Mouse (Mus musculus): ENCODE measurements around the gene M6pr. TPM values are rescaled to one million over a fixed set of nuclear protein-coding genes. Genes with fewer than 3 reads are reported as not detected.

Gene M6pr
- polyA plus RNA-seq, 1 experiment from 2014 or later: 76.7 TPM

DNA sequence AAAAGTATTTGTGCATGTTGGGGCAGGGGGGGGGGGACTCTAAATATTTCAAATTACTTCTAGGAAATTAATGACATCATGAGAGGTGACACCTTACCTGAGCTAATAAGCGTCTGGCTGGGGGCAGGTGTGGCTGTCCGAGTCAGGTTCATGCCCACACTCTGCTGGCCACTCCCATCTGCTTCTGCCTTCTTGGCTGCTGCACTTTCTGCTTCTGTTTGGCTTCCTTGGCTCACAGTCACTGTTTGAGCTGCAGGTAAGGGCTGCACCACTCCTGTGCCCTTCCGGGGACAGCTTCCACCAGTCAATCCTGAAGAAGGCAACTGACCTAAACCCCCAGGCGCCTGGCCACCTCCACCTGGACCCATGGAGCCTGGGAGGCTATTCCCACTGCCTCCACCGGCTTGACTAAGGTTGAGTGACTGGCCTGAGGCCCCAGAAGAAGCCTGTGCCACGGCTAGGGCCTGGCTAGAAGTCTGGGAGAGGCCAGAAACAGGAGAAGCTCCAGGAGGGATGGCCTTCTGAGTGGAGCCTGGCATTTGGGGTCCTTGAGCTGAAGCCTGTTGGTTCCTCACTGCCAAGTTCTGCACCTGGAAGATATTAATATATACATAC is 16.9 kb downstream of the M6pr start:
- no peak for ATAC-seq (ENCODE audit: insufficient number of reproducible peaks, insufficient read depth, low FRiP score, low TSS enrichment, low read depth)
- H3K36me3 ChIP-seq: peaks cover 65% of the 10 kb centered on the region
- WGBS: 91% methylated on average over 6 of the region's 6 CpGs
- H3K9ac ChIP-seq: no peak overlapping the region
- no peaks in the 10 kb centered on the region for H3K4me1 ChIP-seq
- H3K27me3 ChIP-seq: no peaks in the 10 kb centered on the region
- H3K4me2 ChIP-seq: no peak overlapping the region
- H3K27ac ChIP-seq: no peak overlapping the region
- H3K9me3 ChIP-seq: no peaks in the 10 kb centered on the region
- H3K4me3 ChIP-seq: no peak overlapping the region

- WGBS: 86% methylated on average over 13 of the region's 13 CpGs
- no peak for ATAC-seq (ENCODE audit: insufficient number of reproducible peaks, insufficient read depth, low FRiP score, low TSS enrichment, low read depth)
- no peak overlapping the region for H3K27ac ChIP-seq
Measured at GRCm38 (mm10) chr6:122333081-122333612, 24.6 kb downstream of the M6pr start.

GRCm38 (mm10) chr6:122334786-122335340 is 26.3 kb downstream of the M6pr start:
- Histone ChIP-seq H3K4me2 (no peak overlapping the region), H3K27me3 (no peaks in the 10 kb centered on the region), H3K4me1 (peaks cover 16% of the 10 kb centered on the region), H3K9me3 (no peaks in the 10 kb centered on the region), H3K4me3 (no peak overlapping the region), H3K9ac (no peak overlapping the region), H3K27ac (no peak overlapping the region), H3K36me3 (peaks cover 60% of the 10 kb centered on the region)
- WGBS: 86% methylated on average over 7 of the region's 7 CpGs
- no peak for ATAC-seq (ENCODE audit: insufficient number of reproducible peaks, insufficient read depth, low FRiP score, low TSS enrichment, low read depth)

More at GRCm38 (mm10) chr6:122333081-122333612, 24.6 kb downstream of the M6pr start:
- H3K9me3 ChIP-seq: no peaks in the 10 kb centered on the region
- peaks cover 77% of the 10 kb centered on the region for H3K36me3 ChIP-seq
- no peaks in the 10 kb centered on the region for H3K27me3 ChIP-seq
- H3K9ac ChIP-seq: no peak overlapping the region
- H3K4me1 ChIP-seq: peaks cover 7% of the 10 kb centered on the region
- H3K4me3 ChIP-seq: no peak overlapping the region
- no peak overlapping the region for H3K4me2 ChIP-seq

DNA sequence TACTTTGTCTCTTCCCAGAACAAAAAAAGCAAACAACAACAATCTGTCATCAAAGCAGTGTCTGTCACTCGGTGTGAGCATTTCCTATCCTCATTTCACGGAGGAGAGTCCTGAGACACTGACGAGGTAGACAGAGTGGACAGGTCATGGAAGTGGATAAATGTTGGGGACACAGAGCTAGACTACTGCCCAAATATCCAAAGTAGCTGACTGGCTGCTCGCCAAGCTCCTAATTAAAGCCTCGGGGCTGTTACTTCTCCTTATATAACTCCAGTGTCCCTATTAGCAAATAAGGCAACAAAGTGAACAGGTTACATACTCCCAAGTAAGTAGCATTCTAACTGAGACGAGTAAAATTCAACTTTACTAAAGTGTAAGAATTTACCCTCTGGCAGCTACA is 29.0 kb downstream of the M6pr start:
- Histone ChIP-seq H3K9me3 (no peaks in the 10 kb centered on the region), H3K4me1 (peaks cover 22% of the 10 kb centered on the region), H3K4me3 (no peak overlapping the region), H3K36me3 (peaks cover 40% of the 10 kb centered on the region), H3K9ac (peak overlapping the region; percentile 46; the same call in 1 of the 2 replicates), H3K4me2 (peak overlapping the region; percentile 9; the same call in 1 of the 2 replicates), H3K27me3 (no peaks in the 10 kb centered on the region), H3K27ac (no peak overlapping the region)
- WGBS: 50% methylated on average over 6 of the region's 6 CpGs
- ATAC-seq (ENCODE audit: insufficient number of reproducible peaks, insufficient read depth, low FRiP score, low TSS enrichment, low read depth): no peak

- Histone ChIP-seq H3K27me3 (no peaks in the 10 kb centered on the region), H3K9me3 (no peaks in the 10 kb centered on the region), H3K4me3 (peak overlapping the region; percentile 70), H3K9ac (peak overlapping the region; percentile 84), H3K36me3 (peaks cover 24% of the 10 kb centered on the region), H3K27ac (peak overlapping the region; percentile 98), H3K4me2 (peak overlapping the region; percentile 73), H3K4me1 (peaks cover 22% of the 10 kb centered on the region)
- WGBS: 0% methylated on average over 28 of the region's 51 CpGs
- ATAC-seq (ENCODE audit: insufficient number of reproducible peaks, insufficient read depth, low FRiP score, low TSS enrichment, low read depth): peak; percentile 57
Measured at GRCm38 (mm10) chr6:122339047-122339647, 30.6 kb downstream of the M6pr start.

DNA sequence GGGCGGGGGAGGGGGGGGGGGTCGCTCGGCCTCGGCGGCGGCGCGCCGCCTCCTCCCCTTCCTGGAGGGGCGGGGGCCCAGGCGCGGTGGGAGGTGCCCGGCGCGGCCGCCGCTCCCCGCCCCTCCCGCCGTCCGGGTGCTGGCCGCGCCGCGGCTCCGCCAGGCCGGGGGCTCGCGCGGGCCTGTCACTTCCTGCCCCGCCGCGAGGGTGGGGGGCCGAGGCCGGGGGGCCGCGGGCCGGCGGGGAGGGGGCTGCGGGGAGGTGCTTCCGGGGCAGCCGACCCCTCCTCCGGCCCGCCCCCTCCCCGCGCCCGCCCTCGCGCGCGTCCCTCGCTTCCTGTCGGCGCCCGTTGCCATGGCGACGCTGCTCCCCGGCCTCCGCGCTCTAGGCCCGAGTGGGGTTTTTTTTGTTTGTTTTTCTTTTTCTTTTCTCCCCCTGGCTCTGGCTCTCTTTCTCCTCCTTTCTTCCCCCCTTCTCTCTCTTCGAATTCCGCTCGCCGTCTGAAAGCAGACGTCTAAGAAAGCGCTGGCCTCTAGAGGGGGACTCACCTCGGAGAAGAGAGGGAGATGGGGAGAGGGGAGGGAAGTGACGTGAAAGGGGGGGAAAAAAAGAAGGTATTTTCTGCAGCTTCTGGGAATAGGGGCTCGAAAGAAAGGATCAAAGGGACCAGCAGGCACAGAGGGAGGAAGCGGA is 31.3 kb downstream of the M6pr start:
- Histone ChIP-seq H3K4me1 (peaks cover 22% of the 10 kb centered on the region), H3K9me3 (no peaks in the 10 kb centered on the region), H3K36me3 (peaks cover 17% of the 10 kb centered on the region), H3K4me2 (peak overlapping the region; percentile 73), H3K9ac (peak overlapping the region; percentile 84), H3K27me3 (no peaks in the 10 kb centered on the region), H3K4me3 (peak overlapping the region; percentile 70), H3K27ac (peak overlapping the region; percentile 98)
- under 1% methylated on average over 22 of the region's 71 CpGs for WGBS
- ATAC-seq (ENCODE audit: insufficient number of reproducible peaks, insufficient read depth, low FRiP score, low TSS enrichment, low read depth): peak; percentile 85

- WGBS: 2% methylated on average over 17 of the region's 17 CpGs
- Histone ChIP-seq H3K27me3 (no peaks in the 10 kb centered on the region), H3K36me3 (peaks cover 11% of the 10 kb centered on the region), H3K4me1 (peaks cover 22% of the 10 kb centered on the region), H3K9ac (peak within 1 kb of the TSS; percentile 84), H3K4me2 (peak within 1 kb of the TSS; percentile 73), H3K9me3 (no peaks in the 10 kb centered on the region), H3K4me3 (peak within 1 kb of the TSS; percentile 70), H3K27ac (peak within 1 kb of the TSS; percentile 98)
- no peak for ATAC-seq (ENCODE audit: insufficient number of reproducible peaks, insufficient read depth, low FRiP score, low TSS enrichment, low read depth)
Measured at GRCm38 (mm10) chr6:122340349-122341000, 32.0 kb downstream of the M6pr start, which contains the start of gene Phc1. TSS of gene Phc1 (minus strand) at chr6:122340561.

- Histone ChIP-seq H3K9ac (no peak overlapping the region), H3K9me3 (no peaks in the 10 kb centered on the region), H3K4me2 (peak overlapping the region; percentile 64), H3K4me1 (peaks cover 22% of the 10 kb centered on the region), H3K27ac (peak overlapping the region; percentile 98; the same call in 1 of the 2 replicates), H3K36me3 (peaks cover 5% of the 10 kb centered on the region), H3K4me3 (no peak overlapping the region), H3K27me3 (no peaks in the 10 kb centered on the region)
- 40% methylated on average over 7 of the region's 7 CpGs for WGBS
- ATAC-seq (ENCODE audit: insufficient number of reproducible peaks, insufficient read depth, low FRiP score, low TSS enrichment, low read depth): no peak
Measured at GRCm38 (mm10) chr6:122341038-122341810, 32.7 kb downstream of the M6pr start.

DNA sequence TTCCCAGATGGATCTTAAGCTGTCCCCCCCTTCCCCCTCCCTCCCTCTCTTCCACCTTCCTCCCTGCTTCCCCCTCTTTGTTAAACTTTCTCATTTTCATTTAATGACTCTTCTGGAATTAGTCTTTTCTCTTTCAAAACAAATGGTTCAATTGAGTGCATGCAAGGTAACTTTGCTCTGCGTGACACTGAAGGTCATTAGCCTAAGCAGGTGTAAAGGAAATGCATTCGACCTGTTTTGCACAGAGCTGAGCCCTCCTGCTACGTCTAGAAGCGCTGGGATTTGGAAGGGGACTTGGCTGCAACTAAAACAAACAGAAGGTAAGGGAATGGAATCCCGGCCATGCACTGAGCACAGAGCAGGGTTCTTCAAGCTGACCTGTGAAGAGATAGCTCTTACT is 33.6 kb downstream of the M6pr start:
- Histone ChIP-seq H3K4me2 (no peak overlapping the region), H3K27ac (no peak overlapping the region), H3K9me3 (no peaks in the 10 kb centered on the region), H3K4me3 (no peak overlapping the region), H3K36me3 (no peaks in the 10 kb centered on the region), H3K27me3 (no peaks in the 10 kb centered on the region), H3K9ac (no peak overlapping the region), H3K4me1 (peaks cover 22% of the 10 kb centered on the region)
- WGBS: 24% methylated on average over 5 of the region's 5 CpGs
- no peak for ATAC-seq (ENCODE audit: insufficient number of reproducible peaks, insufficient read depth, low FRiP score, low TSS enrichment, low read depth)

- ATAC-seq (ENCODE audit: insufficient number of reproducible peaks, insufficient read depth, low FRiP score, low TSS enrichment, low read depth): no peak
- Histone ChIP-seq H3K36me3 (no peaks in the 10 kb centered on the region), H3K27ac (no peak overlapping the region), H3K9ac (no peak overlapping the region), H3K9me3 (no peaks in the 10 kb centered on the region), H3K4me3 (no peak overlapping the region), H3K27me3 (no peaks in the 10 kb centered on the region), H3K4me2 (no peak overlapping the region), H3K4me1 (peaks cover 9% of the 10 kb centered on the region)
- 71% methylated on average over 10 of the region's 10 CpGs for WGBS
Measured at GRCm38 (mm10) chr6:122343719-122344118, 35.2 kb downstream of the M6pr start.
